Mouse (Mus musculus): ENCODE measurements around the gene Gm14496.
A peak's percentile ranks its signal among the peaks of the same experiment; 100 is the strongest.
"Not testable (repeated sequence)": the region's sequence is repeated elsewhere in the genome, so short reads cannot be mapped to it uniquely, and the experiment has no call there.

Gm14496 gene

GRCm38 (mm10) chr2:181990829-181991228 is at the start of gene Gm14496:
Gene Gm14496 (plus strand): TSS chr2:181991129.
- DNase-seq (ENCODE audit: inconsistent ontology term): no peak

- peak; percentile 0 for DNase-seq (ENCODE audit: inconsistent ontology term)
These were observed 37.9 kb upstream of the Gm14496 start for GRCm38 (mm10) chr2:181952747-181953680.

GRCm38 (mm10) chr2:181968395-181968794 is 22.5 kb upstream of the Gm14496 start:
- no peak for DNase-seq (ENCODE audit: inconsistent ontology term)

- no peak for DNase-seq (ENCODE audit: inconsistent ontology term)
These were observed 21.7 kb upstream of the Gm14496 start for GRCm38 (mm10) chr2:181969187-181969586.

GRCm38 (mm10) chr2:181981969-181982368 is 9.0 kb upstream of the Gm14496 start:
- DNase-seq (ENCODE audit: inconsistent ontology term): not testable (repeated sequence)

Measured in Muller cell, postnatal 12 days (primary cell).